Mouse (Mus musculus) right cerebral cortex, postnatal 14 days (tissue): Measurements from ENCODE around the gene Myo5c.

Experiments used
- DNase-seq: peaks from one replicate; pipeline ENCODE4 v3.0.0; 2022

Myo5c gene

GRCm38 (mm10) chr9:75282830-75283229, 51.0 kb downstream of the Myo5c start:
- no peak for DNase-seq

GRCm38 (mm10) chr9:75283636-75284035, 51.8 kb downstream of the Myo5c start:
- DNase-seq: no peak

- DNase-seq: no peak
These were observed 53.5 kb downstream of the Myo5c start for GRCm38 (mm10) chr9:75285363-75285762.

- DNase-seq: no peak
These were observed 55.8 kb downstream of the Myo5c start for GRCm38 (mm10) chr9:75287636-75288035.

- no peak for DNase-seq
These were observed 57.7 kb downstream of the Myo5c start for GRCm38 (mm10) chr9:75289545-75289944.

GRCm38 (mm10) chr9:75299342-75299741, 67.5 kb downstream of the Myo5c start:
- no peak for DNase-seq

GRCm38 (mm10) chr9:75303033-75303432, 71.2 kb downstream of the Myo5c start:
- no peak for DNase-seq

- no peak for DNase-seq
These were observed 72.0 kb downstream of the Myo5c start for GRCm38 (mm10) chr9:75303701-75304261.

- DNase-seq: no peak
These were observed 72.5 kb downstream of the Myo5c start for GRCm38 (mm10) chr9:75304286-75304685.

- DNase-seq: no peak
These were observed 74.5 kb downstream of the Myo5c start, which contains the start of gene Gnb5 for GRCm38 (mm10) chr9:75306126-75306898. Gnb5 (plus strand) TSS chr9:75306288.

GRCm38 (mm10) chr9:75307015-75307414, 75.2 kb downstream of the Myo5c start:
- no peak for DNase-seq

- no peak for DNase-seq
These were observed 76.8 kb downstream of the Myo5c start for GRCm38 (mm10) chr9:75308621-75309020.

- DNase-seq: peak; percentile 87
These were observed 80.2 kb downstream of the Myo5c start for GRCm38 (mm10) chr9:75312008-75312407.

- DNase-seq: no peak
These were observed 81.5 kb downstream of the Myo5c start for GRCm38 (mm10) chr9:75313138-75313831.

GRCm38 (mm10) chr9:75313832-75314516, 82.2 kb downstream of the Myo5c start:
- peak; percentile 83 for DNase-seq

- no peak for DNase-seq
These were observed 82.8 kb downstream of the Myo5c start for GRCm38 (mm10) chr9:75314517-75315105.

- DNase-seq: no peak
These were observed 83.4 kb downstream of the Myo5c start for GRCm38 (mm10) chr9:75315238-75315637.

GRCm38 (mm10) chr9:75316771-75317170, 85.0 kb downstream of the Myo5c start:
- DNase-seq: no peak

GRCm38 (mm10) chr9:75318196-75318595, 86.4 kb downstream of the Myo5c start:
- DNase-seq: no peak

GRCm38 (mm10) chr9:75319365-75319764, 87.5 kb downstream of the Myo5c start:
- no peak for DNase-seq

- no peak for DNase-seq
These were observed 90.5 kb downstream of the Myo5c start for GRCm38 (mm10) chr9:75322099-75322885.

- no peak for DNase-seq
These were observed 96.2 kb downstream of the Myo5c start for GRCm38 (mm10) chr9:75328047-75328446.
